Mouse (Mus musculus): Measurements from ENCODE around the gene Pigp.

- TF ChIP-seq CTCF (conservative IDR thresholded peaks at IDR 0.05; ENCODE audit: insufficient read depth, insufficient read length, low read depth, low read length), result no peak
- no peak for TF ChIP-seq POLR2A (IDR thresholded peaks at IDR 0.05; ENCODE audit: low read depth, low read length)
Observed at GRCm38 (mm10) chr16:94411287-94411686, 39.6 kb upstream of the Pigp start.
